ENCODE assay signal across 19 mouse cellular contexts in the genomic region with DNA sequence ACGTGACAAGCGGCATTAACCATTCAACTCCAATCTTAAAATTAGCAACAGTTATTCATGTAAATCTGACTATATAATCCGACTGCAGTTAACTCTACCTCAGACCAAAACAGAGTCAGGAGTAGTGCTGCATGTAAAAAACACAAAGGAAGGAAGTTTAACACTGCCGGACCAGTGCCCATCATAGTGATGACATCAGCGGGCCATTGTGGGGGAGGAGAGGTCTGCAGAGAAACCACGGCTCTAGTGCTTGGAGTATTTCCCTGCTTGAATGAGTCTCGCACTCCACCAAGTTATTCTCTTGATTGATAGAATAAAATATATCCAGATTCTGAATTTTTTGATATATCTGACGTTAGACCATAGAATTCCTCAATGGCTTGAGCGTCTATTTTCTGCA.
"Had no signal": no experiment of that assay in that cellular context is flagged by ENCODE, and none has a peak within 500 bp of the region (broad histone marks: within the 10 kb centered on the region; RNA-seq: fewer than 3 reads in every experiment).

No protein-coding gene starts in this region.

- H3K9ac ChIP-seq: limb, embryonic 13.5 days; liver, embryonic 12.5 days; liver, embryonic 15.5 days had no signal

- DNase-seq: kidney, adult 18-20 months; kidney, adult 9 months; kidney, postnatal 14 days; layer of hippocampus, adult 9-11 months; liver; lung, adult 2 months; lung, postnatal 10 days; lung, postnatal 4 days; midbrain, embryonic 14.5 days; thymus, adult 2 months; thymus, postnatal 14 days; thymus, postnatal 4 days had no signal

- H3K4me1 ChIP-seq: limb, embryonic 10.5 days; liver, embryonic 15.5 days had no signal

- H3K27me3 ChIP-seq: limb, embryonic 13.5 days; liver, embryonic 12.5 days; liver, embryonic 15.5 days had no signal

- H3K27ac ChIP-seq: layer of hippocampus, adult 2 months; limb, embryonic 10.5 days; limb, embryonic 13.5 days; liver, embryonic 12.5 days; liver, embryonic 15.5 days; stomach, postnatal 0 days had no signal

- H3K4me2 ChIP-seq: limb, embryonic 13.5 days; liver, embryonic 12.5 days; liver, embryonic 15.5 days; midbrain, embryonic 11.5 days had no signal

- H3K4me3 ChIP-seq: layer of hippocampus, adult 2 months; limb, embryonic 10.5 days; limb, embryonic 13.5 days; liver, embryonic 12.5 days; liver, embryonic 15.5 days had no signal

- ATAC-seq: liver, embryonic 12.5 days had no signal

- H3K9me3 ChIP-seq: limb, embryonic 10.5 days; limb, embryonic 13.5 days; liver, embryonic 12.5 days; liver, embryonic 15.5 days had no signal
